Mouse (Mus musculus) right cerebral cortex, adult 2 months (tissue): ENCODE results near the gene Zfp60.
"Not testable (repeated sequence)": the region's sequence is repeated elsewhere in the genome, so short reads cannot be mapped to it uniquely, and the experiment has no call there.

Experiments used
- DNase-seq, 2 experiments: peaks; one replicate each; pipeline ENCODE4 v3.0.0; 2021 to 2022; ENCODE audit warnings: low spot score in 2 of 2

The Zfp60 gene

GRCm38 (mm10) chr7:27789306-27789705, 58.1 kb downstream of the Zfp60 start:
- no peak for DNase-seq

GRCm38 (mm10) chr7:27793865-27794264, 62.7 kb downstream of the Zfp60 start:
- DNase-seq: not testable (repeated sequence)

- no peak for DNase-seq
Observed at GRCm38 (mm10) chr7:27794566-27794965, 63.4 kb downstream of the Zfp60 start.

DNA sequence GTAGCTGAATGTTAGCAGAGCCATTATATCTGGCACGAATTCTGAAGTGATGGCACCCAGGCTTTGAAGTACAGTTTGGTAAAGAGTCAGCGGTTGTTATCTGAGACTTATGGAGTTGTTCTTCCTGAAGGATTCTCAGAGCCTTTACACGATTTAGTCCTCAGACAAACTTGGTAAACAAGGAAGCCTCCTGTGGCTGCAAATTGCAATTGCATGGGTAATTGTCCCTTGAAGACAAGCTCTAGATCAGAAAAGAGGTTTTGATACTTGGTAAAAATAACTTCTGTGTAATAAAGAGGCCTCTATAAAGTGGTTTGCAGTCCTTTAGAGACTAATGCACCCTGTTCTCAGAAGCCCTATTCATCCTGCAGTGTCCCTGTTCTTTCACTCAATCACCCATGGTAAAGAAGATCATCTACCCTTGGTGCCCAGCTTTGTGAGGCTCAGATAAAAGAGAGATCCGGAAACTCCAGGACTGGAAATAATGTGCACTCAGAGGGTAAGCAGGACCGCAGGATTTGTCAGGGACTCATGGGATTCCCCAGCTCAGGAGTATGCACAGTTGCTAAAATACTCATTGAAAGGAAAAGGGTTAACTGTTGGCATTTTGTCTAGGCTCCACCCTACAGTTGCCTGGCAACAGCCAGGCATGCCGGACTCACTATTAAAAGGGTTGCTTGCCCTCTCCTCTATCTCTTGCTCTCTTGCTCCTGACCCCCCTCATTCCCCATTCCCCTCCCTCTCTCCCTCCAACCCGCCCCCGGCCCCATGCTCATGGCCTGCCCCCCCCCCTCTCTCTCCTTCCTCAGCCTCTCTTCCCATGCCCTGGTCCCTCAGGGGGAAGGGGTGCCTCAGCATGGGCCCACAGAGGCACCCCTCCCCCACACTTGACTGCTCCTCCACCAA, 67.0 kb downstream of the Zfp60 start:
- no peak for DNase-seq

DNA sequence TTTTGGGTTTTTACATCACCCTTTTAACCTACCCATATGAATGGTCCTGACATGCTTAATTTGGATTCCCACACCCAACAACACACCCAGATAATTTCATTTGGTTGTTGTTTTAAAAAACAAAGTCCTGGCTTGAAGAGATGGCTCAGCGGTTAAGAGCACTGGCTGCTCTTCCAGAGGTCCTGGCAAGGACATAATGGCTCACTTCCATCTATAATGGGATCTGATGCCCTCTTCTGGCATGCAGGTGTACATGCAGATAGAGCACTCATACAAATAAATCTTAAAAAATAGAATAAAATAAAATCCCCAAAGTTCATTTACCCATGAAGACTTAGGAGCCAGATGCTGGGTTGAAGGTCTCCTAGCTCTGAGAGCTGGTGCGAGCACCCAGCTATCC, 69.9 kb downstream of the Zfp60 start:
- no peak for DNase-seq

- DNase-seq: no peak
Observed at GRCm38 (mm10) chr7:27802986-27803385, 71.8 kb downstream of the Zfp60 start.
